Mouse (Mus musculus): Measurements from ENCODE around the gene St6gal1. TPM values are rescaled to one million over a fixed set of nuclear protein-coding genes. Genes with fewer than 3 reads are reported as not detected.

The St6gal1 gene
- total RNA-seq, 1 experiment from 2014 or later: 27.3 TPM

DNA sequence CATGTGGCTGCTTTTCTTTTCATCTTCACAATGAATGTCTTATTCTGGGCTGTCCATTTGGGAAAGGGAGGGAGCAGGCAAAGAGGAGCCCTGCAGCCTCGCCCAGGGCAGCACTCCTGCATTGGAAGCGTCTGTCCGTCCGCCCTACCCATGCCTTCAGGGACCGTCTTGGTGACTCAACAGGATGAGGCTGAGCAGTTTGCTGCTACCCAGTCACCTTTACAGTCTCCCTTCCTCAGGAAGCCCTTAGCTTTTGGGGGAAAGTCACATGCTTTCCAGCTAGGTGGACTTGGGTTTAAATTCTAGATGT is 16.4 kb downstream of the St6gal1 start:
- no peak for ATAC-seq (replicated peaks; ENCODE audit: insufficient number of reproducible peaks, low FRiP score, low TSS enrichment, poor library complexity, severe bottlenecking)

DNA sequence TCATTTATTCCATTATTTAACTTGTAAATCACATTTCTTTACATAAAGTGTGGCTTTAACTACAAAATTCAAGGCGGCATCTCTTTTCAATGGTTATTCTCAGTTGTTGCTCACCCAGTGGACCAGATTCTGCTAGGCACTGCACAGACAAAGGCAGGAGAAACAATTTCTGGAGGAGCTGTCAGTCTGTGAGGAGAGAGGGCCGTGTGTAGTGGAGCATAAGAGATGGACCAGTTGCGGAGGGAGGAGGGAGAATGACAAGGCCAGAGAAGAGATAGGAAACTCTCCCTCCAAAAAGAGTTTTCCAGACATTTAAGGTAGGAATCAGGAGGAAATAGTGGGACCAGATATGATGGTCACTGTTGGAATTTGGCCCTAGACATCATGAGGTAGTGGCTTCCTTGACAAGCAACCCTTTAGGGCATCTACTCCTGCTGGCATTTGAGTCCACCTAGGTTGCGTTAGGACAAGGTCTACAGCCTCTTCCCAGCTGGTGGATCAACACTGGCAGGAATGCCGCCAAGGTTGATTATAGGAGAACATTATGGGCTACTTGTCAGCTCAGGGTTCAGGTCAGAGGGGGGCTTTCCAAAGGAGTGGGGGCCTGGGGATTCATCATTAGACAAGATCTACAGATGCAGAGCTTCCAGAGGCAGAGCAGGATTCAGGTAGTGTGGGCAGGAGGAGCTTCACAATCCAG is 19.3 kb downstream of the St6gal1 start:
- no peak for ATAC-seq (replicated peaks; ENCODE audit: insufficient number of reproducible peaks, low FRiP score, low TSS enrichment, poor library complexity, severe bottlenecking)

DNA sequence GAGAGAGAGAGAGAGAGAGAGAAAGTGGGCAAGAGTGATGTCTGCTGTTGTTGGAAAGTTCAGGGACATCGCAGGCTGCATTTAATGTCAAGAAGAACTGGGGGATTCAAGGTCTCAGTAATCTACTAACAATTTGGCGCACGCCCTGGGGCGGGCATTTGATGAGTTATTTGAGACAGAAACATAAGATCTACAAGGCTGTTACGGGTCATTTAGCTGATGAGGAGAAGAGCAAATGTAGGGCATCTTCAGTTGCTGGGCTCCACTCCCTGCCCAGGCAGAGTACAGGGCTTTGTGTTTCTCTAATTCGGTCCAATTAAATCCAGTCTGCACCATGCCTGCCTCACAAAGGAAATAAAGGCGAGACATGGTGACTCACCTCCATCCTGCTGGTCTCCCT is 19.9 kb downstream of the St6gal1 start:
- no peak for ATAC-seq (replicated peaks; ENCODE audit: insufficient number of reproducible peaks, low FRiP score, low TSS enrichment, poor library complexity, severe bottlenecking)

DNA sequence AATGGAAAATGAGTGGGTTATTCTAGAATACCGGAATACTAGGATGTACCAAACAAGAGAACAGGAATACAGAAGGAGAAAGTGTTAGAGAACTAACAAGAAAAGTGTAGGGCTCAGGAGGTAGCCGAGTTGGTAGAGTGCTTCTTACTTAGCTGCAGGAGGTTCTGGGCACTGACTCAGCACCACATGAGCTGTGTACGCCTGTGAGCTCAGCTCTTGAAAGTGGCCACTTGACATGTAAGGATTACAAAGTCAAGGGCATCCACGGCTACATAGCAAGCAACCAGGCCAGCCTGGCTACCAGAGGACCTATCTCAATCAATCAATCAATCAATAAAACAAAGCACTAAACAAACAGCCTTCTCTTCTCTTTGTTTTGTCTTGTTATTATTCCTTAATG is 24.7 kb downstream of the St6gal1 start:
- ATAC-seq (replicated peaks; ENCODE audit: insufficient number of reproducible peaks, low FRiP score, low TSS enrichment, poor library complexity, severe bottlenecking): no peak

DNA sequence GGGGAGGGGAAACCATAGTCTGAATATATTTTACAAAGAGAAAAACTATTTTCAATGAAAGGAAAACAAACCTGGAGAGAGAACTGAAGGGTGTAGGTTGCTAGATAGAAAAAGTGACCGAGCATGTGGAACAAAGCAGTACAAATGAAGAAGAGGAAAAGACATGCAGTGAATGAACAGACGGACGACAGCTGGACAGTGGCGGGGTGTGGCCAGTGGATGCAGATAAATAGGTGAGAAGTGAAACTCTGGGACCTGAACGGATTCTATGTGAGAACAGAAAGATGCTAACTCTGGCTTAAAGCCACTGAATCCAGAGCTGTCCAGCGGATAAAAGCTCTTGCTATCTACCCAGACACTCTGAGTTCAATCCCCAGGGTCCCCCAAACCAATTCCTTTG is 25.2 kb downstream of the St6gal1 start:
- no peak for ATAC-seq (replicated peaks; ENCODE audit: insufficient number of reproducible peaks, low FRiP score, low TSS enrichment, poor library complexity, severe bottlenecking)

DNA sequence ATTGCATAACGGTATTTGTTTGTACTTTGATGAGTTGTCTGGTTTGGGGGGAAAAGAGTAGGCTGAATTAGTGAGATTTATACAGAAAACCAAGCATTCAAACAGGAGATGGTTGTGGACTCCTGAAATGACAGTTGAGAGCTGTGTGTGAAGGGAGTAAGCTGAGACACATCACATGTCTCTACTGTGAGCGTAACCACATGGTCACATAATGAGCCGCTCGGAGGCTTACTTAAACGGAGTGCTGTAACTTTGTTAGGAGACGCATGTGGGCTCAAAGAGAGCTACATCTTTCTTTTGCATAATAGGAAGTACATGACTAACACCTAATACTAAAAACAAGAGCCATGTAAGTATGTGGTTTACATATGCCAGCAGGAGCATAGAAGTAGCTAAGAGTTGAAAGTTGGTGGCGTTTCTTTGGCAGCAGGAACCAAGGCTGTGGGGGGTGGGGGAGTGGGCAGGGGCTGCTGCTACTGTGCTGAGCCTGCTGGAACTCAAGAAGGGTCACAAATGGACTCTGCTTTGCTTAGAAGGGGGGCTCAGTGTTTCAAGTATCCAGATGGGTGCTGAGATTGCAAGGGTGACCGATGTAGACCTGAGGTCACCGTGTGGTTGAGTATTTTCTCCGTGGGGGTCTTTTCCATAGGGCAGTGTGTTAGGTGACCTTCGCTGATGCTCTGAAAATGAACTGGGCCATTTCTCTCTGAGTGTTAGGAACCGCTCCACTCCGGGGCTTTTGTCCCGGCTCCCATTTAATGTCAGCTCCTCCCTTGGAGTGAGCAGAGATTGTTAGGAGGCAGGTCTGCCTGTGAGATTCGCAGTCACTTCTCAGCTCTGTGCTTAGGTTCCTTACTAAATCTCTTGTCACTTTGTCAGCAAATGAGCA is 26.3 kb downstream of the St6gal1 start:
- no peak for ATAC-seq (replicated peaks; ENCODE audit: insufficient number of reproducible peaks, low FRiP score, low TSS enrichment, poor library complexity, severe bottlenecking)

DNA sequence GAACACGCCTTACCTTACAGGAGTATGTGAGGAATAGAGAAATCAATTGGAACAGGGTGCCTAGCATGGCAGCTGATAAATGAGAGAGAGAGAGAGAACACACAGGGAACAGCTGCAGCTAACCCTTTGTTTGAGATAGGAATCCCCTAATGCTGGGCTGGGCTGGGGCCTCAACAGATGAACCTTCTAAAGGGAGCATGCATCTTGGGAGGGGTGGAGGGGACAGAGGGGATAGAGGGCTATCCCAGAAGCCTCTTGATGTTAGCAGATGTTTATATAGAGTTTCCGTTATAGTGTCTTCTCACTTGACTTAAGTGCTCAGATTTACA is 26.9 kb downstream of the St6gal1 start:
- ATAC-seq (replicated peaks; ENCODE audit: insufficient number of reproducible peaks, low FRiP score, low TSS enrichment, poor library complexity, severe bottlenecking): no peak

DNA sequence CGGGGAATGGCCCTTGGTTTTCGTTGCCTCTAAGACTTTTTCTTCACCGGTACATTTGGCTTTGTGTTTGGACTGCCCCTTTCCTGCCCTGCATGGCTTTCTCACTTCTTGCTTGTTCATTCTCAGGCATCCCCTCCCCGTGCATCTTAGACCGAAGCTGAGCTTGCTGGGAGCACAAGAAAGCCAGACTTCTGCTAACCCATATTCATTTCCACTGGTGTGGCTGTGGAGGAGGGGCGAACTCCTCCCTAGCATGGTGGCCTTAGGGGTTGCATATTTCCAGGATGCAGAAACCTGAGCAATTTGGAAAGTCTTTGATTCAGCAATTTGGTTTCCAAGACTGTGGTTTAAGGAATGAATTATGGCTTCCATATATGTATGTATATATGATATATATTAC is 29.1 kb downstream of the St6gal1 start:
- ATAC-seq (replicated peaks; ENCODE audit: insufficient number of reproducible peaks, low FRiP score, low TSS enrichment, poor library complexity, severe bottlenecking): no peak

DNA sequence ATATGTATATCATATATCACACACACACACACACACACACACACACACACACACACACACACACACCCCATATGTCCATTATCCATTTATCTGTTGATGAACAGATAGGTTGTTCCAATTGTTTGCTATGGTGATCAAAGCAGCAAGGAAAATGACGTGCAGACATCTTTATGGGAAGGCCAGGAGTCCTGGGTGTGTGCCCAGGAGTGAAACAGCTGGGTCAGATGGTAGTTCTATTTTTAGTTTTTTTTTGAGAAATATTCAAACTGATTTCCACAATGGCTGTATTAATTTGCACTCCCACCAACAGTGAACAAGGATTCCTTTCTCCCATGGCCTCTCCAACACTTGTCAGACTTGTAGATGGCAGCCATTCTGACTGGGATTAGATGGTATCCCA is 29.5 kb downstream of the St6gal1 start:
- ATAC-seq (replicated peaks; ENCODE audit: insufficient number of reproducible peaks, low FRiP score, low TSS enrichment, poor library complexity, severe bottlenecking): no peak

DNA sequence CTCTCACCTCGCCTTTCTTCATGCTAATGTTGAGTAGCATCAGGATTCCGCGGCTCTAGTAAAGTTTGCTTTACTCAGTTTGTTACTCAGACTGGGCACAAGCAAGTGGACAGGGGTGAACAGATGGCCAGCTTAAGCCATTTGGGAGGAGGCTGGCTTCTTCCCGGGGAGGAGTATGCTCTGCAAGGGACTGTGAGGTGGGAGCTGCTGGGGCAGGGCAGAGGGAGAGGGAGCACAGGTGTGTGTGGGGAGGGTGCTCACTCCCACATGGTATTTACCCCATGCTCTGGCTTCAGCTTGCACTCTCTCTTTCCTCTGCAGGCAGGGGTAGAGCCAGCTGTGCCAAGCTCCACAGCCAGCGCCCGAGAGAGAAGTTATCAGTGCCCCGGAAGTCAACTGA is 32.1 kb downstream of the St6gal1 start:
- no peak for ATAC-seq (replicated peaks; ENCODE audit: insufficient number of reproducible peaks, low FRiP score, low TSS enrichment, poor library complexity, severe bottlenecking)

DNA sequence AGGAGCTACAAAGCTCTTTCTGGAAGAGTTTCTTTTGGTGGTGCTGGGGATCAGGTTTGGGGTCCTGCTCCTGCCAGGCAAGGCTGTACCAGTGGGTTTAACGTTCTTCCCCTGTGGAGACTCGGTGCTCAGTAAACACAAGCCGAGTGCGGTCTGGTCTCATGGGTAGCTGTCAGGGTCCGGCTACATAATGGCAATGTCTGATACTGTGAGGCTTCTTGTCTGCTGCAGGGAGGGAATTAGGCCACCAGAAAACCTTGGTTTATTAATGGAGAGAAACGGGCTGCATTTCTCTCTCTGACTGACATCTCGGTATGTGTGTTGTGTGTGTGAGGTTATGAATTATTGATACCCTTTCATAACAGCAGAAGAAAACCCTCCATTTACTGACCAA is 33.9 kb downstream of the St6gal1 start:
- ATAC-seq (replicated peaks; ENCODE audit: insufficient number of reproducible peaks, low FRiP score, low TSS enrichment, poor library complexity, severe bottlenecking): no peak

DNA sequence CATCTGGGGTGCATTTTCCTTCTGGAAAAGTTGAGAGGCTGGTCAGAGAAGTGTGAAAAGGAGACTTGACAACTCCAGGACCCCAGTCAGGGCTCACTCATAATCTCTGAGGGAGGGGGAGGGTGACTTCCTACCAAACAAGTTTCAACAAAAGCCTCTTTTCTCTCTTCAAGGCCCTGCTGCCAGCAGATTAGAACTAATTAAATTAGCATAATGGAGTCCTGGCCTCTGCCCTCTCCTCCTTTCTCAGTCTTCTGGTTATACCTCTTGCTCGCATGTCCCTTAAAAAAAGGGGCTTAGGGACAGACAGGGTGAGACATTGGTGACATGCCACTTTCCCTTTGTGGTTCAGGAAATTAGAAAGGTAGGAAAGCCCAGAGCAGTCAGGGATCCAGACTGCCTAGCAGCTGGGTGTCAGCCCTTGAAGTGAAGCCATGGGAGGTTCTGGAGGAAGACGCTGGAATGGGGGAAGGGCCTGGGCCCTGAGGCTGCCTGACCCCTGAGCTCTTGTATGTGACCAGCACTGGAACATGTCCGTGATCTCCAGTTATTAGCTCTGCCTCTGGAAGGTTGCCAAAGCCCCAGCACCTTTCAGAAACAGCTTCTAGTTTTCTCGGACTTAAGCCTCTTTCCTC is 34.4 kb downstream of the St6gal1 start:
- ATAC-seq (replicated peaks; ENCODE audit: insufficient number of reproducible peaks, low FRiP score, low TSS enrichment, poor library complexity, severe bottlenecking): no peak

DNA sequence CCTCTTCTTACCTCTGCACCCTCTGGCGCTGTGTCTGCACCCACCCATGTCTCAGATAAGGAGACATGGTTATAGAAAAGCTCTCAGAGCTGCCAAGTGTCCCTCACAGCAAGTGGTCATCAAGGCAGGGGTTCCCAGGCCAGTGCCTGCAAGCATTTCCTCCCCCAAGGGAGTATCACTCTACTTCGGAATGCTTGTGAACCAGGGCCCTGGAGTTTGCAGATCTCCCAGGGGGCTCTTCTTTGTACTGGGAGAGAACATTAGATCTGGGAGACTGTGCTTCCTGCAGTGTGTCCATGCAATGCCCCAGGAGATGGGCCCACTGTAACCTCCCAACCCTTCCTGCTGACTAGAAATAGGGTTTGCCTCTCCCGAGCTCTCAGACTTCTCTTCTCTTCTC is 35.0 kb downstream of the St6gal1 start:
- ATAC-seq (replicated peaks; ENCODE audit: insufficient number of reproducible peaks, low FRiP score, low TSS enrichment, poor library complexity, severe bottlenecking): no peak

DNA sequence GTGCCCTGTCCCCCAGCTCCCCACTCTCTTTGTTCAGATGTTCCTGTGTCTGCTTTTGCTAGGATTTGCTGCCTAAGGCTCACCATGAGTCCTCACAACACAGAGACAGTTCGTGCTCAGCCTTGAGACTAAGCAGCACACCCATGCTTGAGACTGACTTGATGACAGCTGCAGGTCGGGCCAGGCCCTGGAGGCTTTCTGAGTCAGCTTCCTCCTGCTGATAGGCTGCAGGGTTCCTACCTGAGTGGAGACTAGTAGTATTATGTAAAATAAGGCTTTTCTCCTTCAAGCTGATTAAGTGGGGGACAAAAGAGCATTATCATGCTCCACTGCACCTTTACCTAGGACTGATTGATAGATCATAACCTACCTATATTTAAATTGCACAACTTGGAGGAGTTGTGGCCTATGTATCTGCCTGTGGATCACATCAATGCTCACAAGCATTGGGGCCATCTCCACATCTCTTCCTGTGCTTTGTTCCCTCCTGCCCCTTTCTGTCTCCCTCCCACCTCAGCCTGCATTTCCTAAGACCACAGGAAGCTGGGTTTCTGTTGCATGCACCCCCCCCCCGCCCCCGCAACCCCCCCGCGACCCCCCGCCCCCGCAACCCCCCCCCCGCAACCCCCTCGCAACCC is 37.7 kb downstream of the St6gal1 start:
- ATAC-seq (replicated peaks; ENCODE audit: insufficient number of reproducible peaks, low FRiP score, low TSS enrichment, poor library complexity, severe bottlenecking): no peak

DNA sequence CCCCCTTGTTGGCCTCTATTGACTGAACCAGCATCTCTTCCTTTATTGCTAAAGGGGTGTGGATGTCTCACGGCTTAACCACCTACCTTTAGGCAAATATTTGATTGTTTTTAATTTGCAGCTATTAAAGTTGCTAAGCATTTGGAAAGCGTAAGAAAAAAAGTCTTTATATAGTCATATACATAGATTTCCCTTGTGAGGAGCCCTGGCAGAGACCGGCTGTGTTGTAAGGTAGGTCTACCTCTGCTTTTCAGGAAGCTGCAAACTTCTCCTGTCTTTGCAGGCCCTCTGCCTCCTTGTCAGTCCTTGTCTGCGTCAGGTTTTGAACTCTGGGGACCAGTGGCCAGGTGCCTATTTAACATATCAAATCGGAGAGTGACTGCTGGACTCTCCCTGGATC is 38.3 kb downstream of the St6gal1 start:
- ATAC-seq (replicated peaks; ENCODE audit: insufficient number of reproducible peaks, low FRiP score, low TSS enrichment, poor library complexity, severe bottlenecking): no peak

DNA sequence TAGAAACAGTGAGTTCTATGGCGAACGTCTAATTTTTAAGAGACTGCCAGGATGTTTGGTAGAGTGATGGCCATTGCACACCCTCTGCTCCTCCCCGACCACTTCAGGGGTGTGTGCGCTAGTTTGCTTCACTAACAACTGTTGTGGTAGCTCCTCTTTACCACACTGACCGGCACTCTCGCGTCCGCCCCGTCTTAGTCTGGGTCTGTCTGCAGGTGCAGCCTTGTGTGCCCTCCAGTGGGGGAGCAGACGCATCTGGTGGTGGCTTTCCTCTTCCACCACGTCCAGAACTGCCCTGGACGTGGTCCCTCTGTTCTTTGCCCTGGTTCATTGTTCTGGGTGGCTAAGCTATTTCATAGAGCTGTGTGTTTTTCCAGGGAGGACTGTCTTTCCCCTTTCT is 40.5 kb downstream of the St6gal1 start:
- no peak for ATAC-seq (replicated peaks; ENCODE audit: insufficient number of reproducible peaks, low FRiP score, low TSS enrichment, poor library complexity, severe bottlenecking)

DNA sequence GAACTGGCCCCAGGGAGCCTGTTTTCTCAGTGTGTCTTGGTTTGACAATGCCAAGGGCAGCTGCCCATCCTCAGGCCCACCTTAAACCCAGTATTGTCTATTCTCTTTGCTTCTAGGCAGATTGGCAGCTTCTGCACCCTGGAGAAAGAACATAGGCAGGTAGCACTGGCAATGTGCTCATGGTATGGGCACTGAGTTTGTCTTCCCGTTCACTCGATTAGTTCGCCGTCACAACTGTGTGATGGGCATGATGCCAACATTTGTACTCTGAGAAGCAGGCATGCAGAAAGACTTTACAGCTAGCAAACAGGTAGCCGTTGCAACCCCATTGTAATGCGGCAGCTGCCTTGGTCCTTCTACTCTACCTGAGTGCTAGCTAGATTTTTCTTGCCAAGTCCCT is 40.9 kb downstream of the St6gal1 start:
- ATAC-seq (replicated peaks; ENCODE audit: insufficient number of reproducible peaks, low FRiP score, low TSS enrichment, poor library complexity, severe bottlenecking): no peak

DNA sequence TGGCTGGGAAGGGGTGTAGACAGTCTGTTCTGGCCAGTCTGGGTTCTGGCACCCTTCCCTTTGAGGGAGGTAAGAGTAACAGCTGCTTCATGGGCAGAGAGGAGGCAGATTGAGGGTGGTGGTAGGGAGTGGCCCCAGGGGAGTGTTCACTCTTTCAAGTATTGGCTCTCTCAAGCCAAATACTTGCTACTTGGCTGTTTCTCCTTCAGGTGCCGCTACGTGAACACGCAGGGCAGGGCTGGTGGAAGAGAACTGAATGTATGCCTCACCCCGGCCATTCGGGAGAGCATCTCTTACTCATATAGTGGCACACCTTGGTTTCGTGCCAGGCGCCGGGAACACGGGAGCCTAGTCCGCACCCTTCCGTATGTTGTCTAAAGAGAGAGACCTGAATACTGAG is 41.8 kb downstream of the St6gal1 start:
- no peak for ATAC-seq (replicated peaks; ENCODE audit: insufficient number of reproducible peaks, low FRiP score, low TSS enrichment, poor library complexity, severe bottlenecking)

DNA sequence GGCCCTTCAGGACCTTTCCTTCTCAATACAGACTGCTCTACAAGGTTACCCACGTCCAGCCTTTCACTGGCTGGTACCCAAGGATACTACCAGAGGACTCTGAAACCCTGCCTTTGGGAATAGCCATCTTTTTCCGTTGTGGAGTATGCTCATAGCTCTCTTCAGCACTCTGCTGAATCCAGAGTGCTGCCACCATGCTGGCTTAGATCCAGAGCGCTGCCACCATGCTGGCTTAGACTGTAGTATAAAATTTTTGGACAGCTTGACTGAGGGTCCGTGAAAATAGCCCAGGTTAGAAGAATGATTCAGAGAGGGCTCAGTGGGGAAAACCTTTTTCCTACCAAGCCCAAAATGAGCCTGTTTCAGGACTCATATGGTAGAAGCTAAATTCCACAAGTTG is 42.4 kb downstream of the St6gal1 start:
- no peak for ATAC-seq (replicated peaks; ENCODE audit: insufficient number of reproducible peaks, low FRiP score, low TSS enrichment, poor library complexity, severe bottlenecking)

DNA sequence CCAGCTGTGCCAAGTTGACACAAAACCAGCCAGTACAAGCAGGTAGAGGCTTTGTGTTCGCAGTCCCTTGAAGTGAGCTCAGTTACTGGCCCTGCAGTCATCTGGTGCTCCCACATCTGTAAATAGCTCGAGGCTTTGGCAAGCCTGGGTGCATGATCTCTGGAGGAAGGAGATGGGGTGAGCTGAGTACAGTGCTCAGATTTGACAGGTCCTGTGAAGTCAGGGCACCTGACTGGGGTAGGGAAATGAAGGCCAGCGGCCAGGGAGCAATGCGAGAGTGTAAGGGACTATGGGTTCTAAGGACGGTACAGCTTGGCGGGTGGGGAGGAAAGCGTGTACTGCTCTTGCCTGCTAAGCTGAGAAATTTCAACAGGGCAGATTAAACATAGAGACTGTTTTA is 43.7 kb downstream of the St6gal1 start:
- ATAC-seq (replicated peaks; ENCODE audit: insufficient number of reproducible peaks, low FRiP score, low TSS enrichment, poor library complexity, severe bottlenecking): no peak
